8 mouse cellular contexts compared by ENCODE assay signal in the genomic region with DNA sequence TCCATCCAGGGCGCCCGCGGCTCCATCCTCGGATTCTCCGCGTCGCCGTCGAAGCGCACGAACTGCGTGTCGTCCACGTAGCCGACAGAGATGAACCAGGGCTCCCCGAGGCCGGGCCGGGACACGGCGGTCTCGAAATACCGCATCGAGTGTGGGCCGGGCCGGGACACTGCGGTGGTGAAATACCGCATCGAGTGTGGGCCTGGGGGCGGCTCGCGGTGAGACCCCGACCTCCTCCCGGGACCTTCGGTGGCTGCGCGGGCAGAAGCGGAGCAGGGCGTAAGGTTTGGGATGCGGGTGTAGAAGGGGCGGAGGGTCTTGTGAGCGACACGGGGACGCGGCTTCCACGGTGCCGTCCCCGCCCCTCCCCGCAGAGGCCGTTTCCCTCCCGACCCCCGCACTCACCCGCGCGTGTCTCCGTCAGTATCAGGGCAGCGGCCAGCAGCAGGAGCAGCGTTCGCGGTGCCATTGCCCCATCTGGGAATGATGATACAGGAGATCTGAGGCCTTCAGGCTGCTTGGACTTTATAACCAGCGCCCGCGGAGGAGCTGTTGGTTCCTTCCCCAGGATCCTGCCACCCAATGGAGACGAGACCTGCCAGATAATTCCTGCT. TPM values are rescaled to one million over a fixed set of nuclear protein-coding genes. Genes with fewer than 3 reads are reported as not detected.
DNase-seq lines count a peak whose midpoint lies in the region; ATAC-seq and TF ChIP-seq lines count a peak whose summit lies in the region.

A gene (minus strand): TSS at position 499 of the 614 bp plus-strand sequence.

- H3K4me1 ChIP-seq in testis, adult 2 months (ENCODE audit: control insufficient read depth, insufficient read depth, low read length), result peaks cover 3% of the 10 kb centered on the region; the same call in 1 of the 2 replicates
- H3K4me1 ChIP-seq in heart, postnatal 0 days (ENCODE audit: control insufficient read depth, insufficient read depth), result no peaks in the 10 kb centered on the region; the same call in 1 of the 2 replicates
- H3K4me1 ChIP-seq in liver, embryonic 15.5 days (replicated peaks), result peaks cover 10% of the 10 kb centered on the region
- no peaks in the 10 kb centered on the region for H3K4me1 ChIP-seq in stomach, postnatal 0 days (replicated peaks; ENCODE audit: control insufficient read depth, insufficient read depth)

- no peak within 1 kb of the TSS for H3K9ac ChIP-seq in heart, postnatal 0 days (replicated peaks; ENCODE audit: low read depth, low read length)
- no peak within 1 kb of the TSS for H3K9ac ChIP-seq in liver, embryonic 15.5 days
- no peak within 1 kb of the TSS for H3K9ac ChIP-seq in stomach, postnatal 0 days (ENCODE audit: low read length)

- no peaks in the 10 kb centered on the region for H3K36me3 ChIP-seq in testis, adult 2 months (ENCODE audit: control insufficient read depth, insufficient read depth, low read length)
- no peaks in the 10 kb centered on the region for H3K36me3 ChIP-seq in heart, postnatal 0 days (replicated peaks; ENCODE audit: control insufficient read depth, insufficient read depth, low read length)
- no peaks in the 10 kb centered on the region for H3K36me3 ChIP-seq in liver, embryonic 15.5 days (replicated peaks)
- H3K36me3 ChIP-seq in stomach, postnatal 0 days (ENCODE audit: control insufficient read depth, insufficient read depth, low read length), result no peaks in the 10 kb centered on the region

- no peaks in the 10 kb centered on the region for H3K9me3 ChIP-seq in heart, postnatal 0 days (replicated peaks; ENCODE audit: control insufficient read depth, low read length)
- no peaks in the 10 kb centered on the region for H3K9me3 ChIP-seq in liver, embryonic 15.5 days (replicated peaks)
- no peaks in the 10 kb centered on the region for H3K9me3 ChIP-seq in stomach, postnatal 0 days (ENCODE audit: control insufficient read depth, low read length)

- DNase-seq in testis, postnatal 10 days (ENCODE audit: low spot score), result no peak
- no peak for DNase-seq in heart, postnatal 0 days (ENCODE audit: low spot score)
- DNase-seq in stomach, postnatal 0 days (ENCODE audit: low spot score), result no peak
- no peak for DNase-seq in layer of hippocampus, adult 9-10 months (ENCODE audit: low spot score)
- DNase-seq in lung, postnatal 10 days, result no peak
- DNase-seq in MN1 (ENCODE audit: low spot score), result no peak

- peak within 1 kb of the TSS; percentile 69 for H3K4me2 ChIP-seq in heart, postnatal 0 days (ENCODE audit: low read depth, low read length)
- H3K4me2 ChIP-seq in liver, embryonic 15.5 days, result peak within 1 kb of the TSS; percentile 68
- H3K4me2 ChIP-seq in stomach, postnatal 0 days (replicated peaks; ENCODE audit: low read depth), result peak within 1 kb of the TSS; percentile 58

- no peak for ATAC-seq in heart, postnatal 0 days (ENCODE audit: insufficient read depth, low read depth)
- no peak for ATAC-seq in liver, embryonic 15.5 days (ENCODE audit: insufficient read depth)
- ATAC-seq in stomach, postnatal 0 days (ENCODE audit: low FRiP score, low TSS enrichment), result 0 out of 2 replicates have a peak, but pooled peaks have one; percentile 45

- H3K4me3 ChIP-seq in testis, adult 2 months (ENCODE audit: control insufficient read depth, low read depth, low read length), result peak within 1 kb of the TSS; percentile 49
- H3K4me3 ChIP-seq in heart, postnatal 0 days (ENCODE audit: low read depth, low read length), result peak within 1 kb of the TSS; percentile 48
- H3K4me3 ChIP-seq in liver, embryonic 15.5 days (replicated peaks), result peak within 1 kb of the TSS; percentile 52
- H3K4me3 ChIP-seq in stomach, postnatal 0 days (ENCODE audit: low read depth, low read length), result peak within 1 kb of the TSS; percentile 52

- no peaks in the 10 kb centered on the region; the same call in 1 of the 2 replicates for H3K27me3 ChIP-seq in testis, adult 2 months (ENCODE audit: control insufficient read depth, insufficient read depth, low read length)
- peaks cover 56% of the 10 kb centered on the region for H3K27me3 ChIP-seq in heart, postnatal 0 days (ENCODE audit: control insufficient read depth, insufficient read depth, low read length)
- H3K27me3 ChIP-seq in liver, embryonic 15.5 days, result peaks cover 74% of the 10 kb centered on the region
- H3K27me3 ChIP-seq in stomach, postnatal 0 days (ENCODE audit: control insufficient read depth, insufficient read depth, low read length), result peaks cover 9% of the 10 kb centered on the region; the same call in 1 of the 2 replicates

- WGBS in heart, postnatal 0 days, result 1% methylated on average over 55 of the region's 63 CpGs
- 2% methylated on average over 63 of the region's 63 CpGs for WGBS in liver, embryonic 15.5 days (ENCODE audit: insufficient replicate concordance)
- WGBS in stomach, postnatal 0 days, result under 1% methylated on average over 59 of the region's 63 CpGs

- no peak for TF ChIP-seq CTCF in testis, adult 2 months (IDR thresholded peaks at IDR 0.05; ENCODE audit: control insufficient read depth, insufficient read depth, insufficient replicate concordance, low read depth, low read length)
- TF ChIP-seq CTCF in heart, postnatal 0 days (IDR thresholded peaks at IDR 0.05; ENCODE audit: low read depth), result no peak
- no peak for TF ChIP-seq CTCF in stomach, postnatal 0 days (IDR thresholded peaks at IDR 0.05; ENCODE audit: low read depth)

- no peak for TF ChIP-seq POLR2A in testis, adult 2 months (IDR thresholded peaks at IDR 0.05; ENCODE audit: control insufficient read depth, low read depth, low read length)

- no peak within 1 kb of the TSS for H3K27ac ChIP-seq in testis, adult 2 months (ENCODE audit: control insufficient read depth, insufficient read depth, low read depth, low read length)
- H3K27ac ChIP-seq in heart, postnatal 0 days (ENCODE audit: low read depth), result no peak within 1 kb of the TSS
- no peak within 1 kb of the TSS for H3K27ac ChIP-seq in liver, embryonic 15.5 days (replicated peaks)
- H3K27ac ChIP-seq in stomach, postnatal 0 days (replicated peaks), result no peak within 1 kb of the TSS

- no peak for TF ChIP-seq EP300 in heart, postnatal 0 days (IDR thresholded peaks at IDR 0.05; ENCODE audit: low read depth)
- no peak for TF ChIP-seq EP300 in stomach, postnatal 0 days (optimal IDR thresholded peaks at IDR 0.05)

RNA-seq across cellular contexts. Expression of the gene that starts here (rescaled TPM):
- polyA plus RNA-seq in testis, adult 2 months (2012; rRNA removed), result 0.21 TPM in 1 of 2 replicates, not detected in the other
- total RNA-seq in heart, postnatal 0 days (2014; rRNA removed; ENCODE audit: low replicate concordance), result not detected in 2 replicates
- not detected in 2 replicates for polyA plus RNA-seq in heart, postnatal 0 days (2015; fragmentation: Nextera tagmentation; extraction: Ambion mirVana)
- polyA plus RNA-seq in liver, embryonic 15.5 days (2015; fragmentation: Nextera tagmentation; extraction: Ambion mirVana), result not detected in 2 replicates
- 0.16 and 0.22 TPM in 2 replicates for polyA plus RNA-seq in stomach, postnatal 0 days (2015; fragmentation: Nextera tagmentation; extraction: Ambion mirVana)

Comparison
In these comparisons a context has a peak if more than half of its experiments do, and no peak if none do; other contexts are left out.
1. Peak in ATAC-seq, H3K4me3 ChIP-seq and H3K4me2 ChIP-seq in stomach, postnatal 0 days; RNA of the gene not detected or under 1 TPM.